Mouse (Mus musculus): ENCODE measurements around the gene Erich6.

DNA sequence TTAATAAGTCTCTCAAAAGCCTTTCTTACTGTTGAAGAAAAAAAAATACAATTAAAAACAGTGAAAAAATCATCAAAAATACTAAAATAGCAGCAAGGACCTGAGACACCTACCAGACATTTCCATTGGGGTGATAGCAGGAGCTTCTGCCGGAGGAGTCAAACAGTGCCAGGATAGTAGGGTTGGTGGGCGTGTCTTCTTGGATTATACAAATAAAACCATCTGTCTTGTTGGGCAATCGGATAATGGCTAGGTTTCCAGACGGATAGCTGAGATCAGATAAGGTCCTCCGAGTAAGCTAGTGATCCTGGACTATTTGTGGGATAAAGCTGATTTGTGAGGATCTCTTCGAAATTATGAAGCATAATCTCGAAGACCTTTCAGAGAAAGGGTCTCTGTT is 15.9 kb downstream of the Erich6 start:
- no peak for TF ChIP-seq POLR2A (IDR thresholded peaks at IDR 0.05; ENCODE audit: borderline replicate concordance, insufficient read depth, low read length)
- TF ChIP-seq CTCF (IDR thresholded peaks at IDR 0.05; ENCODE audit: borderline replicate concordance, insufficient read depth, low read depth, low read length): no peak

Data from cerebellum, adult 2 months (tissue).